Mouse (Mus musculus) intestine, postnatal 0 days (tissue): ENCODE results near the gene Olfr1396. TPM values are rescaled to one million over a fixed set of nuclear protein-coding genes. Genes with fewer than 3 reads are reported as not detected.

ENCODE experiments used
- ATAC-seq: fragments of 200-750 bp; cut with Nextera tagmentation; 2 replicates; pipeline ENCODE4 v1.8.0; 2017; ENCODE audit warnings: mild to moderate bottlenecking, moderate TSS enrichment, moderate library complexity
- H3K27ac ChIP-seq: fragments of 300-500 bp; sonication (generic); 2 replicates; pipeline ENCODE4 v1.5.1; 2014; ENCODE audit warnings: mild to moderate bottlenecking, low read depth, low read length, moderate library complexity
- H3K27me3 ChIP-seq: fragments of 300-500 bp; sonication (generic); replicated peaks from 2 replicates; pipeline ENCODE4 v1.6.1; 2014; ENCODE audit warnings: low read length, mixed read lengths; ENCODE audit not compliant: control insufficient read depth, insufficient read depth
- H3K36me3 ChIP-seq: fragments of 300-500 bp; sonication (generic); 2 replicates; pipeline ENCODE4 v1.6.1; 2014; ENCODE audit warnings: mild to moderate bottlenecking, moderate library complexity; ENCODE audit not compliant: control insufficient read depth, insufficient read depth
- H3K4me1 ChIP-seq: fragments of 300-500 bp; sonication (generic); replicated peaks from 2 replicates; pipeline ENCODE4 v1.6.1; 2014; ENCODE audit warnings: antibody characterized with exemption, low read length, mixed read lengths; ENCODE audit not compliant: control insufficient read depth, insufficient read depth
- H3K4me2 ChIP-seq: fragments of 300-500 bp; sonication (generic); replicated peaks from 2 replicates; pipeline ENCODE4 v1.6.1; 2014; ENCODE audit warnings: low read depth, mild to moderate bottlenecking, moderate library complexity
- H3K4me3 ChIP-seq: fragments of 300-500 bp; sonication (generic); 2 replicates; pipeline ENCODE4 v1.5.1; 2014; ENCODE audit warnings: low read depth, low read length
- H3K9ac ChIP-seq: fragments of 300-500 bp; sonication (generic); 2 replicates; pipeline ENCODE4 v1.6.1; 2014; ENCODE audit warnings: mild to moderate bottlenecking, low read depth, low read length
- H3K9me3 ChIP-seq: fragments of 300-500 bp; sonication (generic); 2 replicates; pipeline ENCODE4 v1.6.1; 2016; ENCODE audit warnings: mixed run types; ENCODE audit not compliant: control insufficient read depth
- CTCF ChIP-seq: sonication (generic); IDR thresholded peaks from 2 replicates; pipeline ENCODE4 v1.5.1; 2016; ENCODE audit warnings: low read depth, mild to moderate bottlenecking, control low read depth, antibody characterized with exemption, moderate library complexity
- WGBS: fragments of 180-500 bp; shearing (Covaris S2); extraction: QIAGEN DNeasy Blood & Tissue Kit; methylation state at CpG from one replicate; pipeline ENCODE4 v1.1.7; 2014; 5-methylcytosine and 5-hydroxymethylcytosine counted together
- polyA plus RNA-seq: library from polyadenylated mRNA; unstranded; fragments of >200 nt; fragmentation: Nextera tagmentation; extraction: Ambion mirVana; gene quantifications from 2 replicates; pipeline ENCODE4 v1.2.1, GENCODE M21; 2015

The Olfr1396 gene
- polyA plus RNA-seq, 1 experiment from 2014 or later: 0.04 TPM

GRCm38 (mm10) chr11:49092053-49092586 is 22.6 kb downstream of the Olfr1396 start:
- H3K9me3 ChIP-seq: no peaks in the 10 kb centered on the region
- H3K4me3 ChIP-seq: no peak overlapping the region
- no peaks in the 10 kb centered on the region for H3K27me3 ChIP-seq
- H3K9ac ChIP-seq: no peak overlapping the region
- 100% methylated on average over 1 of the region's 1 CpGs for WGBS
- H3K27ac ChIP-seq: no peak overlapping the region
- H3K4me2 ChIP-seq: no peak overlapping the region
- 0 out of 2 replicates have a peak, but pooled peaks cover 7% of the 10 kb centered on the region for H3K4me1 ChIP-seq
- ATAC-seq: no peak
- no peak for TF ChIP-seq CTCF
- peaks cover 2% of the 10 kb centered on the region; the same call in 1 of the 2 replicates for H3K36me3 ChIP-seq

GRCm38 (mm10) chr11:49091171-49091570 is 23.5 kb downstream of the Olfr1396 start:
- TF ChIP-seq CTCF: no peak
- no peaks in the 10 kb centered on the region for H3K27me3 ChIP-seq
- no peak overlapping the region for H3K4me3 ChIP-seq
- 49% methylated on average over 4 of the region's 4 CpGs for WGBS
- H3K4me2 ChIP-seq: no peak overlapping the region
- H3K9me3 ChIP-seq: no peaks in the 10 kb centered on the region
- no peak overlapping the region for H3K9ac ChIP-seq
- no peak for ATAC-seq
- H3K4me1 ChIP-seq: peaks cover 12% of the 10 kb centered on the region; the same call in 1 of the 2 replicates
- H3K27ac ChIP-seq: no peak overlapping the region
- H3K36me3 ChIP-seq: no peaks in the 10 kb centered on the region

- H3K9ac ChIP-seq: no peak overlapping the region
- ATAC-seq: no peak
- TF ChIP-seq CTCF: no peak
These were observed 24.1 kb downstream of the Olfr1396 start for GRCm38 (mm10) chr11:49090551-49090950.

GRCm38 (mm10) chr11:49089735-49090507 is 24.8 kb downstream of the Olfr1396 start:
- Histone ChIP-seq H3K9me3 (no peaks in the 10 kb centered on the region), H3K4me1 (peaks cover 12% of the 10 kb centered on the region; the same call in 1 of the 2 replicates), H3K27ac (no peak overlapping the region), H3K9ac (no peak overlapping the region), H3K4me3 (no peak overlapping the region), H3K36me3 (no peaks in the 10 kb centered on the region), H3K4me2 (0 out of 2 replicates have a peak overlapping the region, but pooled peaks have one; percentile 1), H3K27me3 (no peaks in the 10 kb centered on the region)
- no peak for TF ChIP-seq CTCF
- ATAC-seq: peak; percentile 68
- WGBS: 72% methylated on average over 3 of the region's 3 CpGs

More at GRCm38 (mm10) chr11:49090551-49090950, 24.1 kb downstream of the Olfr1396 start:
- Histone ChIP-seq H3K4me2 (no peak overlapping the region), H3K27me3 (no peaks in the 10 kb centered on the region), H3K4me3 (no peak overlapping the region), H3K36me3 (no peaks in the 10 kb centered on the region), H3K27ac (no peak overlapping the region), H3K4me1 (peaks cover 12% of the 10 kb centered on the region; the same call in 1 of the 2 replicates), H3K9me3 (no peaks in the 10 kb centered on the region)
- WGBS: 82% methylated on average over 5 of the region's 5 CpGs

GRCm38 (mm10) chr11:49088990-49089652 is 25.6 kb downstream of the Olfr1396 start:
- Histone ChIP-seq H3K4me2 (peak overlapping the region; percentile 67), H3K36me3 (no peaks in the 10 kb centered on the region), H3K4me3 (peak overlapping the region; percentile 34; the same call in 1 of the 2 replicates), H3K9ac (no peak overlapping the region), H3K27ac (no peak overlapping the region), H3K4me1 (peaks cover 12% of the 10 kb centered on the region; the same call in 1 of the 2 replicates), H3K9me3 (no peaks in the 10 kb centered on the region), H3K27me3 (no peaks in the 10 kb centered on the region)
- peak; percentile 71 for ATAC-seq
- WGBS: 51% methylated on average over 5 of the region's 5 CpGs
- no peak for TF ChIP-seq CTCF
